In genomic region chr5:146199073-146199472, GRCm38 (mm10) we compare ENCODE assay signal across 25 mouse cellular contexts. TPM values are rescaled to one million over a fixed set of nuclear protein-coding genes. Genes with fewer than 3 reads are reported as not detected.
A peak's percentile ranks its signal among the peaks of the same experiment; 100 is the strongest.
DNase-seq lines count a peak whose midpoint lies in the region; ATAC-seq and TF ChIP-seq lines count a peak whose summit lies in the region.
"Had no signal": no experiment of that assay in that cellular context is flagged by ENCODE, and none has a peak within 500 bp of the region (broad histone marks: within the 10 kb centered on the region; RNA-seq: fewer than 3 reads in every experiment).

No protein-coding gene starts in this region.

- peaks cover 3% of the 10 kb centered on the region; the same call in 1 of the 2 replicates for H3K36me3 ChIP-seq in liver, adult 2 months (ENCODE audit: control insufficient read depth, insufficient read depth, low read length)
- H3K36me3 ChIP-seq in kidney, embryonic 15.5 days, result peaks cover 25% of the 10 kb centered on the region

- H3K4me3 ChIP-seq in liver, adult 2 months (ENCODE audit: insufficient read depth, low read depth, low read length), result no peak overlapping the region
- H3K4me3 ChIP-seq in kidney, embryonic 15.5 days (replicated peaks), result no peak overlapping the region
- H3K4me3 ChIP-seq: embryonic facial prominence, embryonic 12.5 days; forebrain, embryonic 15.5 days; heart, embryonic 13.5 days; hindbrain, embryonic 12.5 days had no signal

- H3K27ac ChIP-seq in liver, adult 2 months (replicated peaks; ENCODE audit: insufficient read depth, low read depth, low read length), result no peak overlapping the region
- H3K27ac ChIP-seq in kidney, embryonic 15.5 days, result no peak overlapping the region
- H3K27ac ChIP-seq: embryonic facial prominence, embryonic 12.5 days; forebrain, embryonic 15.5 days; heart, embryonic 13.5 days; hindbrain, embryonic 12.5 days had no signal

- no peak for TF ChIP-seq POLR2A in liver, adult 2 months (IDR thresholded peaks at IDR 0.05; ENCODE audit: extremely low read depth, insufficient read depth, low read length)

- H3K9ac ChIP-seq in liver, adult 2 months (ENCODE audit: low read depth, low read length), result no peak overlapping the region
- no peak overlapping the region for H3K9ac ChIP-seq in kidney, embryonic 15.5 days
- H3K9ac ChIP-seq: embryonic facial prominence, embryonic 12.5 days; forebrain, embryonic 15.5 days; heart, embryonic 13.5 days; hindbrain, embryonic 12.5 days had no signal

- peak; percentile 51 for DNase-seq in liver, adult 2 months (ENCODE audit: extremely low read depth, low read depth, low spot score)
- no peak for DNase-seq in liver
- peak; percentile 66 for DNase-seq in kidney, postnatal 14 days
- no peak for DNase-seq in left cerebral cortex, postnatal 25 days (ENCODE audit: low spot score in 2 of 2)
- no peak for DNase-seq in cerebellum, postnatal 36 days
- DNase-seq in adrenal gland, postnatal 25 days, result no peak
- DNase-seq: adrenal gland, postnatal 36 days; cerebellum, adult 2 months; cerebellum, postnatal 10 days; embryo, embryonic 11 days; gastrocnemius, postnatal 36 days; heart, postnatal 36 days had no signal

- 0 out of 2 replicates have a peak, but pooled peaks have one; percentile 52 for ATAC-seq in kidney, embryonic 15.5 days (replicated peaks; ENCODE audit: low FRiP score)
- ATAC-seq: activated CD4-positive, CD25-positive, alpha-beta regulatory T cell, adult 4 months; forebrain, embryonic 15.5 days; Patski had no signal

- no peak overlapping the region for H3K4me2 ChIP-seq in kidney, embryonic 15.5 days
- H3K4me2 ChIP-seq: embryonic facial prominence, embryonic 12.5 days; forebrain, embryonic 15.5 days; heart, embryonic 13.5 days; hindbrain, embryonic 12.5 days had no signal

- intact Hi-C loops in left cerebral cortex, postnatal 25 days (cut with DNase I), result no loop called here

- no peaks in the 10 kb centered on the region for H3K79me2 ChIP-seq in liver, adult 2 months (ENCODE audit: control insufficient read depth, insufficient read depth, low read length)

- H3K9me3 ChIP-seq in kidney, embryonic 15.5 days (replicated peaks), result 0 out of 2 replicates have a peak, but pooled peaks cover 2% of the 10 kb centered on the region
- H3K9me3 ChIP-seq: embryonic facial prominence, embryonic 12.5 days had no signal

- no peak for TF ChIP-seq CTCF in liver, adult 2 months (IDR thresholded peaks at IDR 0.05; ENCODE audit: low read depth, low read length)

- no peaks in the 10 kb centered on the region for H3K4me1 ChIP-seq in liver, adult 2 months (ENCODE audit: control insufficient read depth, insufficient read depth, low read length)
- no peaks in the 10 kb centered on the region for H3K4me1 ChIP-seq in kidney, embryonic 15.5 days
- H3K4me1 ChIP-seq: embryonic facial prominence, embryonic 12.5 days; forebrain, embryonic 15.5 days; heart, embryonic 13.5 days; hindbrain, embryonic 12.5 days had no signal

- no peaks in the 10 kb centered on the region for H3K27me3 ChIP-seq in liver, adult 2 months (ENCODE audit: control insufficient read depth, insufficient read depth, low read length)
- H3K27me3 ChIP-seq in kidney, embryonic 15.5 days, result no peaks in the 10 kb centered on the region
- H3K27me3 ChIP-seq: CH12.LX; embryonic facial prominence, embryonic 12.5 days; forebrain, embryonic 15.5 days; heart, embryonic 13.5 days; hindbrain, embryonic 12.5 days; Patski had no signal

RNA-seq across cellular contexts. Expression of gene 1700001J03Rik, which starts 14.0 kb away (rescaled TPM):
- 0.28 TPM in 1 of 2 replicates, not detected in the other for total RNA-seq in liver, adult 2 months (2014; rRNA removed)
- polyA plus RNA-seq in liver, adult 2 months (2012; rRNA removed), result not detected in 2 replicates
- polyA plus RNA-seq in kidney, embryonic 15.5 days (2015; fragmentation: Nextera tagmentation; extraction: Ambion mirVana), result 0.38 TPM in 1 of 2 replicates, not detected in the other
- total RNA-seq in left cerebral cortex, postnatal 25 days (2021), result under 1 TPM in 1 of 2 experiments, not detected in 1; 0.83 TPM
- 2.1 TPM in 1 of 2 replicates, not detected in the other for total RNA-seq in adrenal gland, postnatal 25 days (2021)
- total RNA-seq: CH12.LX; common myeloid progenitor, adult 5-6 weeks; heart, postnatal 36 days had no signal
- polyA plus RNA-seq: embryonic facial prominence, embryonic 12.5 days; forebrain, embryonic 15.5 days; heart, embryonic 13.5 days; heart, postnatal 0 days; hindbrain, embryonic 12.5 days; Patski had no signal

RNA-seq across cellular contexts. Expression of gene Rnf6, which starts 22.3 kb away (rescaled TPM):
- 28.4 and 29.4 TPM in 2 replicates for total RNA-seq in liver, adult 2 months (2014; rRNA removed)
- 12.5 and 14.0 TPM in 2 replicates for polyA plus RNA-seq in liver, adult 2 months (2012; rRNA removed)
- 55.2 and 57.1 TPM in 2 replicates for polyA plus RNA-seq in kidney, embryonic 15.5 days (2015; fragmentation: Nextera tagmentation; extraction: Ambion mirVana)
- 10 to 100 TPM; 69.7 to 70.1 TPM for total RNA-seq in left cerebral cortex, postnatal 25 days (2021)
- 69.2 and 69.8 TPM in 2 replicates for total RNA-seq in adrenal gland, postnatal 25 days (2021)

RNA-seq across cellular contexts. Expression of gene Gm6309, which starts 28.6 kb away (rescaled TPM):
- total RNA-seq in liver, adult 2 months (2014; rRNA removed), result not detected in 2 replicates
- not detected in 2 replicates for polyA plus RNA-seq in liver, adult 2 months (2012; rRNA removed)
- polyA plus RNA-seq in kidney, embryonic 15.5 days (2015; fragmentation: Nextera tagmentation; extraction: Ambion mirVana), result not detected in 2 replicates
- total RNA-seq in left cerebral cortex, postnatal 25 days (2021), result not detected
- total RNA-seq in adrenal gland, postnatal 25 days (2021), result not detected in 2 replicates
- total RNA-seq: adrenal gland, adult 18-20 months; adrenal gland, postnatal 36 days; CH12.LX; common myeloid progenitor, adult 5-6 weeks; gastrocnemius, adult 8-10 months; gastrocnemius, postnatal 36 days; heart, postnatal 36 days had no signal
- polyA plus RNA-seq: activated CD4-positive, CD25-positive, alpha-beta regulatory T cell, adult 4 months; cerebellum, adult 2 months; embryonic facial prominence, embryonic 12.5 days; forebrain, embryonic 11.5 days; forebrain, embryonic 15.5 days; heart, embryonic 13.5 days; heart, postnatal 0 days; hindbrain, embryonic 12.5 days; Patski had no signal

RNA-seq across cellular contexts. Expression of gene Cdk8, which starts 32.0 kb away (rescaled TPM):
- 27.8 and 32.5 TPM in 2 replicates for total RNA-seq in liver, adult 2 months (2014; rRNA removed)
- polyA plus RNA-seq in liver, adult 2 months (2012; rRNA removed), result 19.3 and 25.2 TPM in 2 replicates
- 19.0 and 19.4 TPM in 2 replicates for polyA plus RNA-seq in kidney, embryonic 15.5 days (2015; fragmentation: Nextera tagmentation; extraction: Ambion mirVana)
- total RNA-seq in left cerebral cortex, postnatal 25 days (2021), result 10 to 100 TPM; 39.5 to 51.3 TPM
- total RNA-seq in adrenal gland, postnatal 25 days (2021), result 107 and 135 TPM in 2 replicates

RNA-seq across cellular contexts. Expression of gene Gm5565, which starts 38.7 kb away (rescaled TPM):
- not detected in 2 replicates for total RNA-seq in liver, adult 2 months (2014; rRNA removed)
- not detected in 2 replicates for polyA plus RNA-seq in liver, adult 2 months (2012; rRNA removed)
- not detected in 2 replicates for polyA plus RNA-seq in kidney, embryonic 15.5 days (2015; fragmentation: Nextera tagmentation; extraction: Ambion mirVana)
- total RNA-seq in left cerebral cortex, postnatal 25 days (2021), result not detected
- total RNA-seq in adrenal gland, postnatal 25 days (2021), result not detected in 2 replicates
- total RNA-seq: adrenal gland, adult 18-20 months; adrenal gland, postnatal 36 days; CH12.LX; common myeloid progenitor, adult 5-6 weeks; gastrocnemius, adult 8-10 months; gastrocnemius, postnatal 36 days; heart, postnatal 36 days had no signal
- polyA plus RNA-seq: activated CD4-positive, CD25-positive, alpha-beta regulatory T cell, adult 4 months; cerebellum, adult 2 months; embryonic facial prominence, embryonic 12.5 days; forebrain, embryonic 11.5 days; forebrain, embryonic 15.5 days; heart, embryonic 13.5 days; heart, postnatal 0 days; hindbrain, embryonic 12.5 days; Patski had no signal

Comparison
In these comparisons a context has a peak if more than half of its experiments do, and no peak if none do; other contexts are left out.
1. DNase-seq: peak in liver, adult 2 months (single experiment) and kidney, postnatal 14 days (single experiment); none in liver (single experiment), left cerebral cortex, postnatal 25 days (0 of 2), cerebellum, postnatal 36 days (0 of 2) and adrenal gland, postnatal 25 days (single experiment).